Mouse (Mus musculus): ENCODE measurements around the gene 4930502E18Rik. TPM values are rescaled to one million over a fixed set of nuclear protein-coding genes. Genes with fewer than 3 reads are reported as not detected.

Gene 4930502E18Rik
- polyA plus RNA-seq, 1 experiment = 5.6 TPM

GRCm38 (mm10) chrX:53702673-53703072, 22.0 kb upstream of the 4930502E18Rik start:
- TF ChIP-seq CTCF (IDR thresholded peaks at IDR 0.05; ENCODE audit: control insufficient read depth, insufficient read depth, insufficient replicate concordance, low read depth, low read length) (no peak), POLR2A (IDR thresholded peaks at IDR 0.05; ENCODE audit: control insufficient read depth, low read depth, low read length) (no peak)
- Histone ChIP-seq H3K4me3 (ENCODE audit: control insufficient read depth, low read depth, low read length) (no peak overlapping the region), H3K27ac (ENCODE audit: control insufficient read depth, insufficient read depth, low read depth, low read length) (no peak overlapping the region), H3K36me3 (ENCODE audit: control insufficient read depth, insufficient read depth, low read length) (no peaks in the 10 kb centered on the region), H3K4me1 (ENCODE audit: control insufficient read depth, insufficient read depth, low read length) (no peaks in the 10 kb centered on the region), H3K27me3 (ENCODE audit: control insufficient read depth, insufficient read depth, low read length) (no peaks in the 10 kb centered on the region)

GRCm38 (mm10) chrX:53715942-53716322, 8.7 kb upstream of the 4930502E18Rik start:
- H3K27ac ChIP-seq (ENCODE audit: control insufficient read depth, insufficient read depth, low read depth, low read length) = peak overlapping the region; percentile 6; the same call in 1 of the 2 replicates

GRCm38 (mm10) chrX:53716323-53717182, 8.1 kb upstream of the 4930502E18Rik start:
- H3K36me3 ChIP-seq (ENCODE audit: control insufficient read depth, insufficient read depth, low read length) = no peaks in the 10 kb centered on the region
- H3K27ac ChIP-seq (ENCODE audit: control insufficient read depth, insufficient read depth, low read depth, low read length) = peak overlapping the region; percentile 83
- TF ChIP-seq POLR2A (IDR thresholded peaks at IDR 0.05; ENCODE audit: control insufficient read depth, low read depth, low read length) = 0 out of 2 replicates have a peak, but pooled peaks have one; percentile 6
- no peak for TF ChIP-seq CTCF (IDR thresholded peaks at IDR 0.05; ENCODE audit: control insufficient read depth, insufficient read depth, insufficient replicate concordance, low read depth, low read length)
- H3K4me1 ChIP-seq (ENCODE audit: control insufficient read depth, insufficient read depth, low read length) = peaks cover 10% of the 10 kb centered on the region
- peak overlapping the region; percentile 83 for H3K4me3 ChIP-seq (ENCODE audit: control insufficient read depth, low read depth, low read length)
- no peaks in the 10 kb centered on the region for H3K27me3 ChIP-seq (ENCODE audit: control insufficient read depth, insufficient read depth, low read length)

More at GRCm38 (mm10) chrX:53715942-53716322, 8.7 kb upstream of the 4930502E18Rik start:
- peaks cover 10% of the 10 kb centered on the region for H3K4me1 ChIP-seq (ENCODE audit: control insufficient read depth, insufficient read depth, low read length)
- H3K4me3 ChIP-seq (ENCODE audit: control insufficient read depth, low read depth, low read length) = peak overlapping the region; percentile 83
- no peaks in the 10 kb centered on the region for H3K36me3 ChIP-seq (ENCODE audit: control insufficient read depth, insufficient read depth, low read length)
- TF ChIP-seq POLR2A (IDR thresholded peaks at IDR 0.05; ENCODE audit: control insufficient read depth, low read depth, low read length) (no peak), CTCF (IDR thresholded peaks at IDR 0.05; ENCODE audit: control insufficient read depth, insufficient read depth, insufficient replicate concordance, low read depth, low read length) (no peak)
- H3K27me3 ChIP-seq (ENCODE audit: control insufficient read depth, insufficient read depth, low read length) = no peaks in the 10 kb centered on the region

GRCm38 (mm10) chrX:53728967-53729366, 4.3 kb downstream of the 4930502E18Rik start:
- Histone ChIP-seq H3K27me3 (ENCODE audit: control insufficient read depth, insufficient read depth, low read length) (no peaks in the 10 kb centered on the region), H3K27ac (ENCODE audit: control insufficient read depth, insufficient read depth, low read depth, low read length) (no peak overlapping the region), H3K36me3 (ENCODE audit: control insufficient read depth, insufficient read depth, low read length) (no peaks in the 10 kb centered on the region), H3K4me3 (ENCODE audit: control insufficient read depth, low read depth, low read length) (no peak overlapping the region), H3K4me1 (ENCODE audit: control insufficient read depth, insufficient read depth, low read length) (no peaks in the 10 kb centered on the region)
- TF ChIP-seq POLR2A (IDR thresholded peaks at IDR 0.05; ENCODE audit: control insufficient read depth, low read depth, low read length) (no peak), CTCF (IDR thresholded peaks at IDR 0.05; ENCODE audit: control insufficient read depth, insufficient read depth, insufficient replicate concordance, low read depth, low read length) (no peak)

DNA sequence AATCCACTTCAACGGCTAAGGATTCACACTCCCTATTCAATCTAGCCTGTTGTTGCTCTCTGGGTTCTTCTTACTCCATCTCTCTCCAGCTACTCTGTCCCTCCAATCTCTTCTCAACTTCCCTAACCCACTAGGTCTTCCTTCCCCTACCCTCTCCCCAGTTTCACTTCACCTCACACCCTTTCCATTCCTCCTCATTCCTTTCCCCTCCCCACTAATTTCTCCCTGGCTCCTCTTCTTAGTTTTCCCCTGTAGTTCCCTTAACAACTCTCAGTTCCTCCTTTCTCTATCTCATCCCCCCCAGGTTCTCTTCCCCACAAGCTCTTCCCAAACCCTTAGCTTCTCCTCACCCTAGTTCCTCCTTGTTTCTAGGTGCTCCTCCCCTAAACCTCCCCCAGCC, 28.2 kb downstream of the 4930502E18Rik start:
- Histone ChIP-seq H3K4me3 (ENCODE audit: control insufficient read depth, low read depth, low read length) (no peak overlapping the region), H3K27ac (ENCODE audit: control insufficient read depth, insufficient read depth, low read depth, low read length) (no peak overlapping the region), H3K27me3 (ENCODE audit: control insufficient read depth, insufficient read depth, low read length) (no peaks in the 10 kb centered on the region), H3K4me1 (ENCODE audit: control insufficient read depth, insufficient read depth, low read length) (no peaks in the 10 kb centered on the region), H3K36me3 (ENCODE audit: control insufficient read depth, insufficient read depth, low read length) (no peaks in the 10 kb centered on the region)
- TF ChIP-seq POLR2A (IDR thresholded peaks at IDR 0.05; ENCODE audit: control insufficient read depth, low read depth, low read length) (no peak), CTCF (IDR thresholded peaks at IDR 0.05; ENCODE audit: control insufficient read depth, insufficient read depth, insufficient replicate concordance, low read depth, low read length) (no peak)

DNA sequence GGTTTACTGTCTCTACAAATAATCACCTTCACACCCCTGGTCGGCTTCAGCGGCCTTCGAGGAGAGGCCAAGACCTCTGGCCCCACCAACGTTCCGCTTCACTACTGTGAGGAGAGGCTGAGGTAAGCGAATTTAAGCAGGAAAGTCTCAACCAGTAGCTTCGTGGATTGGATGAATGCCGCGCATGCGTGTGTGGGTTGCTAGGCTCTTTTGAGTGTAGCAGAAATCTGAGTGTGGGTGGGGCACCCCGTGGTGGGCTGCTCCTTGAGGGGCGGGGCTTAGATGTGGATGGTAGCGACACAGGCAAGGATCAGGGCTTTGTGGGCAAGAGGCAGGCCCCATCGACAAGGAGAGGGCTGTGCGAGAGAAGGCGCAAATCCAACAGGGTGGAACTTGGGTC, 33.1 kb downstream of the 4930502E18Rik start, which contains the start of gene 1700013H16Rik:
Gene 1700013H16Rik (minus strand): TSS at position 96 of the 400 bp plus-strand sequence.
- Histone ChIP-seq H3K4me1 (ENCODE audit: control insufficient read depth, insufficient read depth, low read length) (no peaks in the 10 kb centered on the region), H3K27ac (ENCODE audit: control insufficient read depth, insufficient read depth, low read depth, low read length) (peak within 1 kb of the TSS; percentile 96), H3K4me3 (ENCODE audit: control insufficient read depth, low read depth, low read length) (peak within 1 kb of the TSS; percentile 93), H3K27me3 (ENCODE audit: control insufficient read depth, insufficient read depth, low read length) (no peaks in the 10 kb centered on the region), H3K36me3 (ENCODE audit: control insufficient read depth, insufficient read depth, low read length) (no peaks in the 10 kb centered on the region)
- peak; percentile 83 for TF ChIP-seq POLR2A (IDR thresholded peaks at IDR 0.05; ENCODE audit: control insufficient read depth, low read depth, low read length)
- TF ChIP-seq CTCF (IDR thresholded peaks at IDR 0.05; ENCODE audit: control insufficient read depth, insufficient read depth, insufficient replicate concordance, low read depth, low read length) = no peak

- H3K4me3 ChIP-seq (ENCODE audit: control insufficient read depth, low read depth, low read length) = peak within 1 kb of the TSS; percentile 49
- TF ChIP-seq POLR2A (IDR thresholded peaks at IDR 0.05; ENCODE audit: control insufficient read depth, low read depth, low read length) (no peak), CTCF (IDR thresholded peaks at IDR 0.05; ENCODE audit: control insufficient read depth, insufficient read depth, insufficient replicate concordance, low read depth, low read length) (no peak)
- H3K36me3 ChIP-seq (ENCODE audit: control insufficient read depth, insufficient read depth, low read length) = no peaks in the 10 kb centered on the region
- peaks cover 3% of the 10 kb centered on the region for H3K4me1 ChIP-seq (ENCODE audit: control insufficient read depth, insufficient read depth, low read length)
- no peaks in the 10 kb centered on the region for H3K27me3 ChIP-seq (ENCODE audit: control insufficient read depth, insufficient read depth, low read length)
- H3K27ac ChIP-seq (ENCODE audit: control insufficient read depth, insufficient read depth, low read depth, low read length) = no peak within 1 kb of the TSS
These were observed 51.6 kb downstream of the 4930502E18Rik start, which contains the start of gene Zfp36l3 for GRCm38 (mm10) chrX:53776276-53776675. Zfp36l3 (minus strand) TSS chrX:53776394.

Other genes starting within 250 kb of the 4930502E18Rik start
- 2.0 and 3.7 TPM in 2 replicates for gene Rtl8c, start 116.8 kb upstream of the 4930502E18Rik start, polyA plus RNA-seq (2012; rRNA removed)
- 3.9 and 4.7 TPM in 2 replicates for gene Gm14597, start 115.8 kb upstream of the 4930502E18Rik start, polyA plus RNA-seq (2012; rRNA removed)
- gene Rtl8a, start 81.1 kb upstream of the 4930502E18Rik start, polyA plus RNA-seq (2012; rRNA removed) = 10.8 and 13.5 TPM in 2 replicates
- gene Rtl8b, start 54.4 kb upstream of the 4930502E18Rik start, polyA plus RNA-seq (2012; rRNA removed) = 8.7 and 9.2 TPM in 2 replicates
- 3.0 and 5.1 TPM in 2 replicates for gene 1700013H16Rik, start 33.0 kb downstream of the 4930502E18Rik start, polyA plus RNA-seq (2012; rRNA removed)
- 0.65 and 1.0 TPM in 2 replicates for gene Zfp36l3, start 51.6 kb downstream of the 4930502E18Rik start, polyA plus RNA-seq (2012; rRNA removed)
- 0.17 and 0.40 TPM in 2 replicates for gene Xlr, start 72.9 kb downstream of the 4930502E18Rik start, polyA plus RNA-seq (2012; rRNA removed)

Data from testis, adult 2 months (tissue).